Mouse (Mus musculus): ENCODE data around the gene Rtkn2.

DNA sequence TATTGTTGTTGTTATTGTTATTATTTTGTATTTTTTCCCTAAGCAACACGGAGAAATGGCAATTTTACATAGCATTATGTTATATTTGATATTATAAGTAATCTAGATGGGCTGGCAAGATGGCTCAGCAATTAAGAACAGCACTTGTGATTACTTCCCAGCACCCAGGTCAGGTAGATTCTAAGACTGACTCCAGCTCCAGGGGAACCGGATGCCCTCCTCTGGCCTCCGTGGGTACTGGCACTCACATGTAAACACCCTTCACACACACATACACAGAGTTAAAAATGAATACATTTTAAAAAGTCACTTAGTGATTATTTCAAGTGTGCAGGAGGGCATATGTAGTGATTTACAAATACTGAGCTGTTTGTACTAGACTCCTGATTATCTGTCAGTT is 108.4 kb downstream of the Rtkn2 start:
- TF ChIP-seq CTCF (IDR thresholded peaks at IDR 0.05; ENCODE audit: control insufficient read depth, insufficient read depth, low read length), result no peak
- no peak for TF ChIP-seq POLR2A (IDR thresholded peaks at IDR 0.05; ENCODE audit: borderline replicate concordance, control insufficient read depth, low read depth, low read length)
